Mouse (Mus musculus): ENCODE measurements around the gene Dgki. TPM values are rescaled to one million over a fixed set of nuclear protein-coding genes. Genes with fewer than 3 reads are reported as not detected.

Gene Dgki
- polyA plus RNA-seq, 3 experiments from 2014 or later = 0.17 to 0.75 TPM; not detected in 1

DNA sequence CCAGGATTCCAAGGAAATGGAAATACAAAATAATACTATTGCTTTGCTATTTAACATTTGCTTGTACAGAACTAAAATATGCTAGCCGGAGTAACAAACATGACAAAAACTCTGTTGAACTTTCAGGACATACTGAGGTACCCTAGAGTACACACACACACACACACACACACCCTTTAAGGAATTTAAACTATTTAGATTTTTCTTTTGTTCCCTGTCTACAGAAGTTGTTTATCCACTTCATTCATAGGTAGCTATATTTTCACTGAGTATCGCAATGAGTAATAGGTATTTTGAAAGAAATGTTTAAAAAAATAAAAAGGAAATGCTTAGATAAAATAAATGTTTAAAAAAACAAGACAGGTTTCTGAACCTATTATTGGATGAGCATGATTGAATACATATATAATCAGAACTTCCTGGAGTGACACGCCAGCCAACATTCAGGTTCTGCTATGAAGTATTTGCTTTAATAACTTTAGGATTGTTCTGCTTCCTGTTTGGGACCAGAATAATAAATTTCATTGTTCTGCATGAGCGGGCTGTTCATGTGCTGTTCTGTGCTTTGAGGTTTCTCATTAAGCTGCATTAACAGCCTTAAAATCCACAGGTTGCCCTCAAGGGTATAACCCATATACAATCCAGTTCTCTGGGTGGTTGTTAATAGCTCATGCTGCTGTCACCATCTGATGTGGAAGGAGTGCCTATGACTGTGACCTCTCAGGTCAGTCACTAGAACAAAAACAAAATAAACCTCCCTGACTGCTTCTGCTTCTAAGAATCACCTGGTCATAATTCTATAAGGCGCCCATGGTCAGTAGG, 457.7 kb downstream of the Dgki start:
- no peak for ATAC-seq

DNA sequence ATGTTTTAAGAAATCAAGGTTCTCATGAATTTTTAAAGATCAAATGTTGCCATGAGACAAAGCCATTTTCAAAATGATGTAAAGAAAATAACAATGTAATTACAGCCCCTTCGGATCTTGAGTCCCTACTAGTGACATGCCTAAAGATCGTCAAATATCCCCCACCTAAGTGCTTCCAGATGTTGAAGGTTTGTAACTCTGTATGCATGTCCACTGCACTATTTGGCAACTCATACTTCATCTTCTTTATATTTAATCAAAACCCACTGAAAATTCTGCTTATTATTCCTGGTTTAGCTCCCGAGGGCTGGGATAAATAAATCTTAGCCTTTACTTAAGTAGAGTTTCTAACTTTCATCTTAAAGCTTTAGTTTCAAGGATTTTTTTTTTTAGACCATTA, 458.3 kb downstream of the Dgki start:
- no peak for ATAC-seq

DNA sequence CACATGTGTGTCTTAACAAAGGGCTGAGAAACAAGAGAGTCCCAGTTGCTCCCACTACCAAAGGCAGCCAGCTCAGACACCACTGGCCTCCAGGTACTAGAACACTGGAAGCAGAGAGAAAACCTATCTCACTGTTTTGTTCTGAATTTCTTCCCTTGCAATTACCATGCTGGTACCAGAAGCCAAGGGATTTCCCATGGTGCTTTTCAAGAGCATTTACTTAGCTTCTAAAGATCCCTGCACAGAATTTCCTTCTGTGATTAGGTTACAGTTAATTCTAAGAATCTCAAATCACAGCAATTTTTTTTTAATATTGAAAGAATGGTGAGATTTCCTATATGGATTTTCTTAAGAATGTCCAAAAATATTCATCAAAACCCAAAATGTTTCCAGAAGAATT, 458.8 kb downstream of the Dgki start:
- no peak for ATAC-seq

DNA sequence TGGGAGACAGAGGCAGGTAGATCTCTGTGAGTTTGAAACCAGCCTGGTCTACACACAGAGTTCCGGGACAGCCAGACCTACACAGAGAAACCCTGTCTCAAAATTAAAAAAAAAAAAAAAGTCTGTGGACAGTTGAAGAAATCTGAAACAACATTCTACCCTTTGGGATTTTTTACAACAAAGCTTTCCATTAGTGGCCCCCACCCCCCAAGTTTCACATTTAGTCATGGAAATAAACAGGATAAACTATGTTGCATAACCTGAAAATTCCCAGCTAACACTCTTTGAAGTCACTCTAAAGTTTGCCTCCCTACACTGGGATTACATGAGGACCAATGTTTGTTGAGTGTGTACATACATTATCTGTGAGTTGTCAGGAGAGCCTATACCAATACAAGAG, 461.2 kb downstream of the Dgki start:
- no peak for ATAC-seq

DNA sequence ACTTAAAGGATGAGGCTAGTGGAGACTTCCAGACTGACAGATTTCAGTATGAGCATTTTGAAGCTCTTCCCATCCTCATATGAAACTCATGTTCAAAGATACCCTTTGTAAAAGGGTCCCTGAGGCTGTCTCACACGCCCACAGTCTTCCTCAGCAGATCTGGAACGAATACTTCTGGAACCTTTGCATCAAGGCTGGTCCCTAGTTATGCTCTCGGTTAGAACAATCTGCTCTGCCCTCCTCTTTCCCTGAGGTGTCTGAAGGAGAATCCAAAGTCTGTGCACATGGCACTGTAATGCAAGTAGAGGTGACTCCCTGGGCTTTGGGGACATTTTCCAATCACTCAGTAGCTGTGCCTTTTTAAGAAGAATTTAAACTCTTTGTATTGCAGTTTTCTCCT, 464.6 kb downstream of the Dgki start:
- no peak for ATAC-seq

DNA sequence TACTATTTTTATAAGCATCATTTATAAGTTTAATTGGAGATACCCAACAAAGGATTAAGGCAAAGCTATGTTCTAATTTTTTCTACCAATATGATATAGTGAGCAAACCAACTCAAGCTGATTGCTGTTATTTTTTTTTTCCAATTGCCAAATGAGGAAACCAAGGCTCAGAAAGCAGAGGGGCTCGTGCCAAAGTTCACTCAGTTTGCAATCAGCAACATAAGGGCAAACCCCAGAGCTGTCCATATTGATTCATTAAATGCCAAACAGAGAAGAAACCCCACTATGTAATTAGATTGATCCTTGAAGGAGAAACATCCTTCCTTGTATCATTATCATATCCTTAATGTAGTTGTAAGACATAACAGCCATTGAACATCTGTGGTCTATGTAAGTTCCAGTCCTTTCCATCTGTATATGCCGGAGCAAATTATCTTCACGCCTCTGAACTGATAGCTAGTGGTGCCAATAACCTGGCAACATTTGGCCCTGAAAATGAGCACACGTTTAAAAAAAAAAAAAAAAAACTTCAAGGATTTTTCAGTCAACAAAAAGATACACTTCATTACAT, 465.2 kb downstream of the Dgki start:
- no peak for ATAC-seq

DNA sequence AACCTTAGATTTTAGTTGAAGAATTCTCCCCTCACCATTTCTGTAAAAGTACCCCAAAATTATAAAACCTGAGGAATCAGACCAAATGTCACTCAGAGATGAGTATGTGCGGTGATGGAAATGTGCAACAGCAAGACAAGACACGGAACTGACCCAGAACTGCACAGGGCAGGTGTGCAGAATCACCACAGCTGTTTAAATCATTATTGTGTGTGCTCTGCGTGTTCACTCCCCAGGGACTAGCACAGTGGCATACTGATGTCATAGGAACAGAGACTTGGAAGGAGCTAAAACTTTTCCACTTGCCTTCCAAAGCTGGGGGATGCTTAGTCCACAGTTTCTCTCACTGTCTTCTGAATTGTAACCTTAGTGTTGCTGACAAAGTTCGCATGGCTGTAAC, 467.3 kb downstream of the Dgki start:
- ATAC-seq = no peak

DNA sequence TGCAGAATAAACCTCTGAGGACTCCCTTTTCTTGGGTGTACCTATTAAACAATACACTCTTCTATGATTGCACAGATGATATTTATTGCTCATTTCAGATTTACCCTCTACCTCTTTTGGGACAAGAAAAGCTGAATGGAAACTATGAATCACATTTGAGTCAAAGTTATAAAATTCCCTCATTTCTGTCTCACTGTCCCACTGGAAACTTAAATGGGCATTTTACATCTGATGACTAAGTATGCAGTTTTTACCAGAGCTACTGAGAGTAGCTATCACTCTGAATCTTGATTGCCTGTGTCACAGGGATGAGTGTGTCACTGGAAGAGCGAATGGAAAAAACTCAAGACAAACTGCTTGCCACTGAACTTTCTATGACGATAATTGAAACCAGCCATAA, 467.8 kb downstream of the Dgki start:
- no peak for ATAC-seq

DNA sequence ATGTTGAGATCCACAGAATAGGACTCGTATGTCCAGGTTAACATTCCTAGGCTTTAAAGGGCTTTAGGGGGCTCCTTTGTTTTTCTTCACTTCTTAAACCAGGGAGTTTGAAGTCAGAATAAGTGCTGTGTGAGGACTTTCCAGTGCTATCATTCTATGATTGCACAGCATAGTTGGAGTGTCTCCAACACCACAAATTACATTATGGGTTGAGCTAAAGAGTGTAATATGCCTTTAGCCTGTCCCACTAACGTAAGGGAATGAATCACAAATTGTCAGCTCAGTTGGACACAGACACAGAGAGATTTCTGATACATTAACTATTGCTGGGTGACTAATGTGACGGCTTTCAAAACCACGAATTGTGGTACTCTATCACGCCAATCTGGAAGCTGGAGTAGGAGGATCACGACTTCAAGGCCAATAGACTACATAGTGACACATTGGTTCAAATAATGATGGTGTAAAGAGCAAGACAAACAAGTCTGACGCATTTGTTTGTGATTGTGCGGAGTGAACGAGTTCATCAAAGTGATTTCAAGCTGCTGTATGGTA, 469.5 kb downstream of the Dgki start:
- ATAC-seq = no peak

DNA sequence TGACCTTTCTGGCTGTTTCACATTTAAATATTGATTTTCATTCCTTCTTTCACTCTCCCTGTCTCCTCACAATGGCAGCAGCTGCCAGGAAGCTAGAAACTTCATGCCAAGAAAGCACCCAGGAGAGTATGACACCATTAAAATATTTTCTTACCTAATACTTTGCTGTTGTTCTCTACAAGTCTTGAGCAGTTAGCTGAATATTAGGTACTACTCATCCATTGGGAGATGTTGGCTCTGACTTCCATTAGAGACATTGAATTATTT, 480.3 kb downstream of the Dgki start:
- ATAC-seq = no peak

DNA sequence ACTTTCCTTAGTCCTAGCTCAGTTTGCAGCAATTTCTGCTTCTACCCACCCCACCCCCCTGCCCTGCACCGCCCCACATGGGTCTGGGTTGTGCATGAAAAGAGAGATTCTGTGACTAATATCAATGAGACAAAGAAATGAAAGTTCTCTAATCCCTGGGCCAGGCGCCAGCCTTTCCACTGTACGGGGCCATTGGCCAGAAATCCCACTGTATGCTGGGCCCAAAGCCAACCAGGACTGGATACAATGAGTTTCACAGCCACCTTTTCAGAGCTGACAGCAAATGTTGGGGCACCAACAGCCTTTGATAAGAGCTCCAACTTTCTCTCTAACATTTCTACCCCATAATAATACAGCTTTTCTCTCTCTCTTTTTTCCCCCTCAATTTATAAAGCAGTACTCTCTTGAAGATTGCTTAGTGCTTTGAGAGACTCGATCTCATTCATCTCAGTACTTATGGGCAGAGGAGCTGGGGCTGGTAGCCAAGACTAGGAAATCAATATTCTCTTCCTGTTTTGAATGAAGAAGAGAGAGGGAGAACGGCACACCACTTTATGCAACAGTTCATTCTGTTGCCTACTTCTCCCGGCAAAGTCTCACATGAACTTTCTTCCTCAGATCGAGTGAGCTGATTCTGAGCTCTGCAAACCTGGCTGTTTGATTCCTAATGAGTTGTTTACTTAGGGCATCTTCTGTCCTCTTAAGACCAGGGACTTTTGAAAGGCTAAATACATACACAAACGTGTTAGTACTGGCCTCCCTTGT, 480.8 kb downstream of the Dgki start:
- ATAC-seq = no peak

DNA sequence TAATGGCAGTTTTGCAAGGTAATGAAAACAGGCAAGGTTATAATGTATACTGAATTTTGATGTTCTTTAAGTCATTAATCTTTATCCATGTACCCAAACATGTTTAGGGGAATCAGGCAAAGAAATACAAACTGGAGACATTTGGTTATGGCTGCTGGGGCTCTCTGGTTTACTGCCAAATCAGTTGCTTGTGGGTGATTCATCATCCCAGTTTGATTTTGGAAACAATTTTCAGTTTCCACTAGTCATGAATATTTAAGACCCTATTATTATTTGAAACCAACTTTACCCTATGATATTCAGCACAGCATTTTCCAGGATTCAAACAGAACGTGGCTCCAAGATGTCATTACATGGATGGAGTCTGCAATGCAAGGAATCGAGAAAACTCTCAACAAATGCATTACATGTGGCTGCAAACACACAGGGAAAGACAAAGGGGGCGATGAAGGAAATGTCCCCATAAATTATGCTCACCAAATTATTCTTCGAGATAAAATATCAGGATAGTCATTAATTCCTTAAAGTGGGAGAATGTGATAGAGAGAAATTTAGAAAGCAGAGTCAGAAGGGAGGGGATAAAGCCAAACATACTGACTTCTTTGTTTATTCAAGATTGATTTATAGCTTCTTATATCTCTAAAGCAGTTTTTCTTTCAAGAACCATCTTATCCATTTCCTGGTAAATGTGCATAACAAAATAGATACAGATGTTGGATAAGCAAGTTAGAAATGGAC, 481.5 kb downstream of the Dgki start:
- ATAC-seq = no peak

DNA sequence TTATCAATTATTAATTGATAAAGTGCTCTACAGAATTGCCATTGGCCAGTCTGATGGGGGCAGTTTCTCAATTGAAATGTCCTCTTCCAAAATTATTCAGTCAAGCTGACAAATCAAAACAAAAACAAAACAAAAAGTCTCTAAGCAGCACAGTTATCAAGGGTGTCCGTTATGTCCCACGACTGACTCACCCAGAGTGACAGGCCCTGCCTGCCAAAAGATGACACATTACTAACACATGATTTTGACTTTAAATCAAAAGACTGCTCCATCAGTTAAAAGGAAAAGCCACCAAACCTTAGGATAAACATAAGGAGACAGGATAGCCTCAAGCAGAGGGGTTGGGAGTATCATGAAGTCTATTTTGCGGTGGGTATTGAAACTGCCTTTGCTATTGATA, 483.3 kb downstream of the Dgki start:
- no peak for ATAC-seq

DNA sequence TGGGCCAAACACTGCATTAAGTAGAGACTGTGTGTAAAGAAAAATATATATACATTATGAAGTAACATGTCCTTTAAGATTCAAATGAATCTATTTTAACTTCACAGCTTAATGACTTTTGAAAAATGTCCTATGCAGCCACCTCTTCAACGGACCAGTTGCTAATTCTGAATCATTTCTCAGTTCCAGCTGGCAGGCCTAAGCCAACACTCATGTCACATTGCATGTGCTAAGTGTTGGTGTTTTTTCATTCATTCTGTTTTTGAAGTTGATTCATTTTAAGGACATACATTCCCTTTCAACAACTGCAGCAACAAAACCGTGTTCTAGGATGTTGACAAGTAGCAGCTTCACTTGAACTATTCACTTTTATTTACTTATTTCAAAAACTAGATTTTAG, 484.0 kb downstream of the Dgki start:
- no peak for ATAC-seq

DNA sequence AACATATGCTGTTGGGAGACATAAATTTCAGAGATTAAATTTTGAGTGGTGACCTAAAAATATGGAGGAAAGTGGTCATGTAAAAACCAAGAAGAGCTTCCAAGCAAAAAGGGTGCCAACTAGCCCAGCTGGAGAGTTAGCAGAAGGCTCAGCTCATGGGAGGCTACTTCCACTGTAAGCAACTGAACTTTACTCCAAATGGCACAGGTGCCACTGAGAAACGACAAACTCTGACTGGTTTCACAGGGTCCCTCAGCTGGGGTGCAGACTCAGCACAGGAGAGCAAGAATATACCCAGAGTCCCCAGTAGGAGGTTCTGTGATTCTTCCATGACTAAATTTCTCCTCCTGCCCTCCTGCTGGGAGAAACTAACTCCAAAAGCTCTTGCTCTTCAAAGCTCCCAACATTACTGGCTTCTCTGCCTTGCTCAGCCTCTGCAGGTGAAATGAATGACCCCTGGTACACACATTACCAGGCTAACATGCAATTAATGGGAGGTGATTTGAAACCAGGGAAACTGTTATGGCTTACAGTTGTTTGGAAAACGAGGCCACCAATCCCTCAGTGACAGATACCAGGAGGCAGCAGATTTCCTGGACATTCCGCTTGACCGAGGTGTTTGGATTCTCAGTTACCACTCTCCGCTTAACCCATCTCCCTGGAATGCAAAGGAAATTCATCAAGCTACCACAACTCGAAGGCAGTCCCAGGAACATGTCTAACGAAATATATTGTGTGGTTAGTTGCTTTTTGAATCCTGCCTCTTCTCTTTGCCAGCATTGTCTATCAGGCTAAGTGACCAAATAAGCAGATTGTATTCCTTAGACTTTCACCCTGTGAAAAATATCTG, 487.1 kb downstream of the Dgki start:
- ATAC-seq = no peak

DNA sequence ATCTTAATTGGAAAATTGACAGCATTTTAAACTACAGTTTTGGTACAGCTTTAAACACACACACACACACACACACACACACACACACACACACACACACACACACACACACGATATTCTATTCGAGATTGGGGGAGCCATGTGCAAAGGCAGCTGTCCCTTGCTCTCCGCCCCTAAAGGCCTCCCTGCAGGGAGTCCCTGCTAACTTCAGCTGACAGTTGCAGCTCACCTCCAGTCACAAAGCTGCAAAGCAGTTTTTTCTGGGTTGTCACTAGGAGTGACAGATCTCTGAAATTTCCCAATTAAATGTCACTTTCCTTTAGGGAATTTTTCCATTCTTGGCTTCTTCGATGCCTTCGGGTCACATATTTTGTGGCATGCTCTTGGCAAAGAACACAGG, 489.5 kb downstream of the Dgki start:
- no peak for ATAC-seq

DNA sequence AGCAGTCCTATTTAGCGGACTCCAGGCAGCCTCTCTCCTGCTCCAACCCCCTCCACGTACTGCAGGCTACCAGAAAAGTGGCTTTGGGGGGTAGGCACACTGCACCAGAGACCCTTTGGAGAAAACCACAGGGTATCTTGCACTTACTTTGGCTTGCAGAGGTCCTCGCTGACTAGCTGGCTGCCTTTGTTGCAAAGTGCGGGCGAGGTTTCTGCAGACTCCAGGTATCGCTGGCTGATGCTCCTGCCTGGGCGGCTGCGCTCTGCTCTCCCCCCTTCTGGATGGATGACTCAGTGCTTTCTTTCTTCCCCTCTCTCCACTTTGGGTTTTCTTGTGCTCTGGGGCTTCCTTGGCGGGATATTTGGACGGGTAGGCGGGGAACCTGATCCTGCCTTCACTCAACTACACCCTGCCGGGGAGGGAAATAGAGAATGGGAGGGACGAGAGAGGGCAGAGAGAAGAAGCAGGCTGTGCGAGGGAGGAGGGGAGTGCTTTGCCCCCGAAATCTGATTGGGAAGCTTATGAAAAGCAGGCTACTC, 490.2 kb downstream of the Dgki start, which contains the start of gene Ptn:
Ptn (minus strand) TSS at position 474 of the 539 bp plus-strand sequence.
- ATAC-seq = no peak

DNA sequence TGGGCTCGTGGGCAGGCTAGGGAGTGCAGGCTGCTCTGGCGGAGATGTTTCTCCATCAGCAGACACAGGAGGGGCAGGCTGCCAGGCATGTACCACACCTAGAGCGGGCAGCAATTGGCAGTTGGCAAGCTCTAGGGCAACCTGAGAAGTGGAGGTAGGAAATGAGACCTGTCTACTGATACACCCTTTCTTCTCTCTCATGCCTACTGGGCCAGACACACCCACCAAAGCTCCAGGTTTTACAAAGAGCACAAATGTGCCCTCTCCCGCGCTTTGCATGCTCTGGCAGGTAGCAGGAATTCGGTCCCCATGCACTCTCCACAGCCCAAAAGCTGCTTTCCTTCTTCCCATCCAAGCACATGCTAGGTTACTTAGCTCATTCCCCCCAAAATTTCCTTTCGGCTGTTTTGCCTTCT, 490.7 kb downstream of the Dgki start:
- no peak for ATAC-seq

DNA sequence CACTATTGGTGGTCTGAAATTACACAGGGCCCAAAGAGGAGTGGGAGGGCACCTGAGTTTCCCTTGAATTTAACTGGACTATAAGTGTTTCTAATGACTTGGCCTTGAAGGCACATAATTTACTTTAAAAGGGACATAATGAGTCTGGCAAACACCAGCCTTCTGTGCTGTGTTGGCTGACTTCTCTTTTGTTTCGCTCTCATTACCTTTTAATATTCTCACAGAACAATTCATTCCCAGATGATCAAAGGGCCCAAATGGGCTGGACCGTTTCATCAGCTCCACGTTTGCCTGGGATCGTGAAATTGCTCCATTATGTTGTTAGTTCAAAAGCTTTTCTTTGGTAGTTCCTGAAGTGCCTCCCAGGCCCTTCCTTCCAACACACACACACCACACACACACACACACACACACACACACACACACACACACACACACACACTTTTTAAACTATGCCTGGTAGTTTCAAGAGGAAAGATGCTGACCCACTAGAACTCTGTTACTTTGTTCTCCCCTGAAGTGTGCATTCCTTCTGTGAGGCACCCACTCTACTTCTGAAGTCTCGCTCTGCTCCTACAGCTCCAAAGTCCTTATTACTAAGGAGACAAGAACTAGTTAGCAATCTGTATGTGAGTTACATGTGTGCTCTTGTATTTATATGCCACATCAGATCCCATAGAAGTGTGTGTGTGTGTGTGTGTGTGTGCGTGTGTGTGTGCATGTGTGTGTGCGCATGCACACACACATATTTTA, 491.5 kb downstream of the Dgki start:
- no peak for ATAC-seq

DNA sequence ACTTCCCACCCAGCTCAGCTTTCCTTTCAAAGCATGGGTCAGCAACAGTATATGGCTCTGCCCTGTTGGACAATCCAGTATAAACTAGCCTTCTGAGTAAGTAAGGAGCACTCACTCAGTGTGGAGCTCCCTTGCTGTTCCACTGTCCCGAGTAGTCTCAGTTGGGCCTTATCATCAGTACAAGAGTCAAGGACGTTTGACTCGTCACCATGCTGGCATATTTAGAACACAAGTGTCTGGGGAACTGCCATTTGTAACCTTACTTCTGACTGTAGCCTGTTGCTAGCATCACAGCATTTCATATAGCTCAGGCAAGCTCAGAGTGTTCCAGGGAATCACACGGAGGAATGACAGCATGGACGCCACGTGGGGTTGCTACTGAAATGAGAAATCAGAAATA, 493.1 kb downstream of the Dgki start:
- ATAC-seq = no peak

Measured in inflammation-experienced regulatory T-cells, adult 6 months (primary cell).